Mouse (Mus musculus) duodenum, adult 2 months (tissue): ENCODE data around the gene Csn3. TPM values are rescaled to one million over a fixed set of nuclear protein-coding genes. Genes with fewer than 3 reads are reported as not detected.

Experiments used
- polyA plus RNA-seq: library from polyadenylated mRNA; depleted of rRNA; stranded (reverse); fragments of >200 nt; gene quantifications from 2 replicates; pipeline ENCODE4 v1.2.3, GENCODE M21; 2012; ENCODE audit warnings: low replicate concordance; rRNA removed

Gene Csn3
- not detected in 2 replicates for polyA plus RNA-seq

GRCm38 (mm10) chr5:87925372-87925771 is at the start of gene Csn3:
Gene Csn3 (plus strand): TSS chr5:87925579.

GRCm38 (mm10) chr5:87884729-87885128 is 40.6 kb upstream of the Csn3 start, which contains the start of gene Odam:
Gene Odam (plus strand): TSS chr5:87885029.

GRCm38 (mm10) chr5:87969201-87969600 is 43.8 kb downstream of the Csn3 start, which contains the start of the genes 2310003L06Rik and Gm28434:
Gene 2310003L06Rik (plus strand): TSS chr5:87969459.
Gene Gm28434 (plus strand): TSS chr5:87969517.

GRCm38 (mm10) chr5:87979139-87979538 is 53.8 kb downstream of the Csn3 start, which contains the start of gene Cabs1:
Gene Cabs1 (plus strand): TSS chr5:87979439.

Other genes starting within 250 kb of the Csn3 start
- not detected in 2 replicates for gene Csn2, start 225.9 kb upstream of the Csn3 start, polyA plus RNA-seq
- not detected in 2 replicates for gene Csn1s2a, start 151.0 kb upstream of the Csn3 start, polyA plus RNA-seq
- gene Csn1s2b, start 117.5 kb upstream of the Csn3 start, polyA plus RNA-seq, result not detected in 2 replicates
- gene Prr27, start 99.9 kb upstream of the Csn3 start, polyA plus RNA-seq, result not detected in 2 replicates
- gene Odam, start 40.5 kb upstream of the Csn3 start, polyA plus RNA-seq, result not detected in 2 replicates
- not detected in 2 replicates for gene 2310003L06Rik, start 43.9 kb downstream of the Csn3 start, polyA plus RNA-seq
- not detected in 2 replicates for gene Gm28434, start 43.9 kb downstream of the Csn3 start, polyA plus RNA-seq
- not detected in 2 replicates for gene Cabs1, start 53.9 kb downstream of the Csn3 start, polyA plus RNA-seq
- gene Smr3a, start 77.0 kb downstream of the Csn3 start, polyA plus RNA-seq, result not detected in 2 replicates
- not detected in 2 replicates for gene Smr2, start 161.0 kb downstream of the Csn3 start, polyA plus RNA-seq
- gene Gm11116, start 186.0 kb downstream of the Csn3 start, polyA plus RNA-seq, result not detected in 2 replicates
- not detected in 2 replicates for gene Gm11115, start 228.5 kb downstream of the Csn3 start, polyA plus RNA-seq